Mouse (Mus musculus) lung, postnatal 36 days (tissue): ENCODE data around the gene Six5.
"Not testable (repeated sequence)": the region's sequence is repeated elsewhere in the genome, so short reads cannot be mapped to it uniquely, and the experiment has no call there.

Source experiments
- DNase-seq: peaks from one replicate; pipeline ENCODE4 v3.0.0; 2022; ENCODE audit warnings: mixed read lengths

Six5 gene

DNA sequence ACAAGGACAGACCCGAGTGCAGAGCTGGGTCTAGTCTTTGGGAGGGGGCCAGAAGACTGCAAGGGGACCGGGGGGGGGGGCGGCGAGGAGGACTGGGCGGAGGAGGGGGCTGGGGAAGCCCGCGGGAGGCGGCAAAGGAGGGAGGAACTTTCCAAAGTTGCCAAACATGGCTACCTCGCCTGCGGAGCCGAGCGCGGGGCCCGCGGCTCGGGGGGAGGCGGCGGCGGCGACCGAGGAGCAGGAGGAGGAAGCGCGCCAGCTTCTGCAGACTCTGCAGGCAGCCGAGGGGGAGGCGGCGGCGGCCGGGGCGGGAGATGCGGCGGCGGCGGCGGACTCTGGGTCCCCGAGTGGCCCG lies at the start of gene Six5:
Six5 (plus strand) TSS at position 124 of the 355 bp plus-strand sequence.
- DNase-seq, result peak; percentile 43

- no peak for DNase-seq
Observed at GRCm38 (mm10) chr7:19044616-19045015, 49.8 kb upstream of the Six5 start.

DNA sequence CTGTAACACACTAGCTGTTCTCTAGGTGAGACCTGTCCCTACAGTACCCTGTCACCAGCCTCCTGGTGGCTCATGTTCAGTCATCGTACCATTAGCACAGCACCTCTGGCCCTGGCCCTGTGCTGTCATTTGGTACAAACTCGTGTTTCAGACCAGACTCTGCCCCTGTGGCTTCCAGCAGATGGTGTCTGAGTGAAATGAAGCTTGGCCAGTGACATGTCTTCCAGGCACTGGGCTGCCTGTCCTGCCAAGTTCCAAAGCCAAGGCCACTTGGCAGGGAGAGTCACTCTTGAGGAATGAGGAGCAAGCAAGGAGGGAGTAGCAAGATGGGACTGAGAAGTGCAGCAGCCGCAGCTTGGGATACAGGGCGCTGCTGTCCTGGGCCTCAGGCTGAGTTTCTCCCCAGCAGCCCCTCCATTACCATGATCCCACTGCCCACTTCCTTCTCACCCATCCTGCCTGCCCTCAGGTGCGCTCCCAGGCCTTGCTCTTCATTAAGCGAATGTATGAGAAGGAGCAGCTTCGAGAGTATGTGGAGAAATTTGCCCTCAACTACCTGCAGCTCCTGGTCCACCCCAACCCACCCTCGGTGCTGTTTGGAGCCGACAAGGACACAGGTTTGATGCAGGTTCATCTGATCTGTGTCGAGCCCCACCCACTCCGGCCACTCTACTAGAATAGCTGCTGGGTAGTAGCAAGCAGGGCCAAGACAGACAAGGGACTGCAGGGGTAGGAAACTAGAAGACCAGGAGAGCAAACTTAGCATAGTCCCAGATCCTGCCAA lies 47.9 kb upstream of the Six5 start:
- no peak for DNase-seq

DNA sequence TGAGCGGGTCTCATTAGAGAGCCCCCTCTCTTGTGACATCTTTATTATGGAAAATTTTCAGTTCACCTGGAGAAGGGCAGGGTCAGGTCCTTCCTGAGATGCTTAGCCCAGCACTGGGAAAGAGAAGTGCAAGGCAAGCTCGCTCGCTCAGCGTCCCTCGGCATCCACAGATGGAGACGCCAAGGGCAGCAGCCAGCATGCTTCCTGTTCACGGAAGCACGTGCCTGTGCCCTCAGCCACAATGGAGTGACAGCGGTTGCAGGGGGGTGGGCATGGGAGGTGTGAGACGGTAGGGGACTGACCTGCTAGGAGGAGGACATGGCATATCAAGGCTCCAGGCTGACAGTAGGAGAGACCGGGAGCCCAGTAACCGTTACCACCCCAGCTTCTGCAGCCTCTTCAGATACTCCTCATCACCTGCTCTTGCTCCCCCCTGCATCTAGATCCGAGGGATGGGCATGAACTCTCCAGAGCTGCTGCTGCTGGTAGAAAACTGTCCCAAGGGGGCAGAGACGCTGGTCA lies 46.3 kb upstream of the Six5 start:
- no peak for DNase-seq

DNA sequence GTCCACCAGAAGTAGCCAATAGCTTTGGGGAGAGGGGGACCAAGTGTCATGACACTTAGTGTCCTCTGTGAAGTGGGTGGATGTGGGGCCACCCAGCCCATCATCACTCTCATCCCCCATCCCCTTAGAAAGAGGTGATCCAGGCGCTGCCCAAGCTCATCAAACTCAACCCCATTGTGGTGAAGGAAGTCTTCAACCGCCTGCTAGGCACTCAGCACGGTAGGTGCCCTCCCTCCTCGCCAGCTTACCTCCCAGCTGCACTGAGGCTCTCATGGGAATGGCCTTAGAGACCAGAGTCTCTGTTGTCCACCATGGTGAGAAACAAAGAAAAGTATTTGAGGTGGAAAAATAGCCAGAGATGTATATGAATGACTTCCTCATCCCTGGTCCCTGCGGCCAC lies 45.1 kb upstream of the Six5 start:
- DNase-seq, result no peak

GRCm38 (mm10) chr7:19050172-19050571 lies 44.2 kb upstream of the Six5 start:
- DNase-seq, result no peak

DNA sequence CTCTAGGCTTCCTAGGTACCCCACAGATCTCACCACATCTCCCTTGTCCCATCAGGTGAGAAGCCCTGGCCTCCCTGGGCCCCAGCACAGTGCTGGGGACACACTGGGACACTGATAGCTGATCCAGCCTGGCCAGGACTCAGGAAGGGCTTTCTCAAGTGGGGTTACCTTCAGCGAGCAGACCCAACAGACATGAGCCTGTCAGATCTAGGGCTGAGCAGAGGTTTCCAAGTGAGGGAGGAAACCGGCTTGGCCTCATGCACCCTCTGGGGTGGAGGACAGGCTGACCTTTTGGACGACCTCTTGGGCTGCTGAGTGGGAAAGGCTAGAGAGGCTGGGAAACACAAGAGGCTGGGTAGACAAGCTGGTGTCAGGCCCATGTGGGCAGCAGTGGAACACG lies 43.2 kb upstream of the Six5 start:
- DNase-seq, result no peak

GRCm38 (mm10) chr7:19052345-19053135 lies 41.9 kb upstream of the Six5 start:
- no peak for DNase-seq

- DNase-seq, result no peak
Observed at GRCm38 (mm10) chr7:19053136-19053532, 41.3 kb upstream of the Six5 start.

DNA sequence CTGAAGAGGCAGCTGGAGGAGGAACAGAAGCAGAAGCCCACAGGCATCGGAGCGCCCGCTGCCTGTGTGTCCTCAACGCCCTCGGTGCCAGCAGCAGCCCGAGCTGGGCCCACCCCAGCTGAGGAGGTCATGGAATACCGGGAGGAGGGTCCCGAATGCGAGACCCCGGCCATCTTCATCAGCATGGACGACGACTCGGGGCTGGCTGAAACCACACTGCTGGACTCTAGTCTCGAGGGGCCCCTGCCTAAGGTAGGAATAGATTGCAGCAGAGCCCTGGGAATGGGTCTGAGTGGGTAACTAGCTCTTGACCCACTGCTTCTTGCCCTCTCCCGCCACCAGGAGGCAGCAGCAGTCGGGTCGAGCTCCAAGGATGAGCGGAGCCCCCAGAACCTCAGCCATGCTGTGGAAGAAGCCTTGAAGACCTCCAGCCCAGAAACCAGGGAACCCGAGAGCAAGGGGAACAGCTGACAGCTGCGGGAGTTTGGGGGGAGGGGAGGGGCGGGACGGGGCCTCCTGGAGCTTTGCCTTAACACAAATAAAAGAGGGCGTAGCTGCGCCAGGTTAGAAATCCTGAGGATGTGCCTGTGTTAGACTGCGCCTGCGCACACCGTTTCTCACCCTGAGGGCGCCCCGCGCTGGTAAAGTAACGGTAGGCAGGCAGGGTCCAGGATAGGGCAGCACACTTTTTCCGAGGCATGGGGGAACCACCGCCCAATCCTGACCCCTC lies 40.2 kb upstream of the Six5 start, which contains the start of gene Rsph6a:
Rsph6a (plus strand) TSS at position 644 of the 730 bp plus-strand sequence.
- no peak for DNase-seq

DNA sequence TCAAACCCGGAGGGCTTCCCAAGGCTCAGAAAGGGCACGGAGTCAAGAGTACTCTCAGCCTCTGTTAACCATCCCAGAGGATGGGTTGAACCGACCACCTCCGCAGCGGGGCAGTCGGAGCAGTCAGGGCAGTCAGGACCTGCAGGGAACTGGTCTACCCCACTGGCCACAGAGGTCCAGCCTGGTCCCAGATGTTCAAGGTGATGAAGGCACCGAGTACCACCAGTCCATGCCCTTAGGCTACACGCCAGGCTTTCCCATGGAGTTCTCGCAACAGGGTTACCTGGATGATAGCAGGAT lies 39.7 kb upstream of the Six5 start:
- DNase-seq, result no peak

DNA sequence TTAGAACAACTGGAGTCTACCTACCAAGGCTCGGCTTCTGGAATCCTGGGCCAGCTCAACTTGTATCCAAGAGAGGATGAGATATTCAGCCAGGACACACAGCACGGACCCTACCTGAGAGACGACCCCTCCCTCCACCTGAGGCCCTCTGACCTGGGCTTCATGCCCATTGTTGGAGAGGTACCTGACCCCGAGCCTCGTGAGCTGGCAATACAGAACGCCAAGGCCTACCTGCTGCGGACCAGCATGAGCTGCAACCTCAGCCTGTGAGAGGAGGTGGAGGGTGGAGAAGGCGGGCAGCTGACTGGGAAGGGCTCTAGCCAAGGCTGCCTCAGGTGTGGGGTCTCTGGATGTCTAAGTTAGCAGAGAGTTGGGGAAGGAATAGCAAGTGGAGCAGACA lies 39.3 kb upstream of the Six5 start:
- DNase-seq, result no peak

GRCm38 (mm10) chr7:19057405-19057804 lies 37.0 kb upstream of the Six5 start:
- DNase-seq, result no peak

GRCm38 (mm10) chr7:19065896-19066295 lies 28.5 kb upstream of the Six5 start:
- no peak for DNase-seq

DNA sequence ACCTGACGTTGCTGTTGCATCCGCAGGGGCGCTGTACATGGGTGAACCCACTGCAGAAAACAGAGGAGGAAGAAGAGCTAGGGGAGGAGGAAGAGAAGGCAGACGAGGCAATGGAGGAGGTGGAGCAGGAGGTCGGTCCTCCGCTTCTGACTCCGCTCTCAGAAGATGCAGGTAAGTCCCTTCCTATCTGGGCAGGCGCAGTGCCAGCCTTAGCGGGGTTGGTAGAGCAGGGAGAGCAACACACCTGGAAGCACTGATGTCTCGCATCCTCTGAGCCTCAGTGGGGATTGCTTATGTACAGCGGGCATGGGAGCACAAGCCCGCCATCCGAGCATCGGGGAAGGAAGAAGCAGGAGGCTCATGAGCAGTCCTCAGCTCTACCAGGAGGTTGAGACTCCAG lies 27.3 kb upstream of the Six5 start:
- DNase-seq, result no peak

DNA sequence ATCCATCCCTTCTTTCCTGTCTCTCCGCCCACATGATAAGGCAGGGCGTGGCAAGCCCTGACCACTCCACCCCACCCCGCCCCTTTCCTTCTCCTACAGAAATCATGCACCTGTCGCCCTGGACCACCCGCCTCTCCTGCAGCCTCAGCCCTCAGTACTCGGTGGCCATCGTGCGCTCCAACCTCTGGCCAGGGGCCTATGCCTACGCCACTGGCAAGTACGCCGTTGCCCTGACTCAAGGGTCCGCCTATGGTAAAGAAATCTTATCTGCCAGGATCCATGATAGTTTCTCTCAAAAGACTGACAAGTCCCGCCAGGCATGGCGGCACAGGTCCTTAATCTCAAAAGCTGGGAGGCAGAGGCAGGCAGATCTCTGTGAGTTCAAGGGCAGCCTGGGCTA lies 26.5 kb upstream of the Six5 start:
- DNase-seq, result no peak

DNA sequence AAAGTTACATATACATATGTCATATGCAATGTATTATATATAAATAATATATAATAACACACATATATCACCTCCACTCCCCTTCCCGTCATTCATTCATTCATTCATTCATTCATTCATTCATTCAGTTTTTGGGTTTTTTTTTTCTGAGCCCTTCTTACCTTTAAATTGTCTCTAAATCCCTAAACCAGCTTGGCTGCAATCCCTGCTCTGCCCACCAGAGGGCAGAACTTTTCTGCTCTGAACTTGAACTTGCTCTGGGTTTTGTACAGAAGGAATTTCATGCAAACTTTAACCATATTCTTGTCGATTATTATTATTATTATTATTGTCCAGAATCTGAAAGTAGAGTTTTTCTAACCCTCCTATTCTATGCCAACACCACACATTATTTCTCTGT lies 25.7 kb upstream of the Six5 start:
- DNase-seq, result peak; percentile 91

GRCm38 (mm10) chr7:19069500-19069899 lies 24.9 kb upstream of the Six5 start:
- no peak for DNase-seq

GRCm38 (mm10) chr7:19071024-19071423 lies 23.4 kb upstream of the Six5 start:
- DNase-seq, result not testable (repeated sequence)

DNA sequence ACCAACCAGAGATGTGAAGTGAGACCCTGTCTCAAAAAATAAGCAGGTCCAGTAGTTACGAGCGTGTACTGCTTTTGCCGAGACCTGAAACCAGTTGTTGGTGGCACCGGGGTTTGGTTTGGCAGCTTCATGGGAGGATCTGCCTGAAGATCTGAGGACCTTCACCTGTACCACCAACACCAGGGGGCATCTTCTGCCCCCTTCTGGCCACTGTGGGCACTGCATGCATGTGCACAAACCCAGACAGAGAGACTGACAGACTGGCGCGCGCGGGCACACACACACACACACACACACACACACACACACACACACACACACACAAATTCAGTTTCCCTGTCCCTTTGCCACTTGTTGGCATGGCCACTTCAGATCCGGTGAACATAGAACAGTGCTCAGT lies 20.9 kb upstream of the Six5 start:
- peak; percentile 60 for DNase-seq

GRCm38 (mm10) chr7:19074494-19074893 lies 19.9 kb upstream of the Six5 start:
- no peak for DNase-seq

DNA sequence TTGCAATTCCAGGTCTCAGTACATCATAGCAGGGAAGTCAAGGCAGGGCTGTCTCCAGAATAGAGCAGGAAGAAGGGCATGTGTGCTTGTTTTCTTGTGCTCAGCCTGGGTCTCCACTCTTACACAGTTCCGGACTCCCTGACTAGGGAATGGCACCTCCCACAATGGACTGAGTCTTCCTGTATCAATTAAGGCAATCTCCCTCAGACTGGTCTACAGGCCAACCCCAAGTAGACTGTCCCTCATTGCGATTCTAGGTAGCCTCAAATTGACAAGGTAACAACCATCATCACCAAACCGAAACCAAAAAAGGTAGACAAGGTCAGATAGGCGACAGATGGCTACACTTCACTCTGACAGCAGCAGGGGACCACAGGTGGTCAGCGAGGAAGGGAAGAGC lies 19.2 kb upstream of the Six5 start:
- no peak for DNase-seq

DNA sequence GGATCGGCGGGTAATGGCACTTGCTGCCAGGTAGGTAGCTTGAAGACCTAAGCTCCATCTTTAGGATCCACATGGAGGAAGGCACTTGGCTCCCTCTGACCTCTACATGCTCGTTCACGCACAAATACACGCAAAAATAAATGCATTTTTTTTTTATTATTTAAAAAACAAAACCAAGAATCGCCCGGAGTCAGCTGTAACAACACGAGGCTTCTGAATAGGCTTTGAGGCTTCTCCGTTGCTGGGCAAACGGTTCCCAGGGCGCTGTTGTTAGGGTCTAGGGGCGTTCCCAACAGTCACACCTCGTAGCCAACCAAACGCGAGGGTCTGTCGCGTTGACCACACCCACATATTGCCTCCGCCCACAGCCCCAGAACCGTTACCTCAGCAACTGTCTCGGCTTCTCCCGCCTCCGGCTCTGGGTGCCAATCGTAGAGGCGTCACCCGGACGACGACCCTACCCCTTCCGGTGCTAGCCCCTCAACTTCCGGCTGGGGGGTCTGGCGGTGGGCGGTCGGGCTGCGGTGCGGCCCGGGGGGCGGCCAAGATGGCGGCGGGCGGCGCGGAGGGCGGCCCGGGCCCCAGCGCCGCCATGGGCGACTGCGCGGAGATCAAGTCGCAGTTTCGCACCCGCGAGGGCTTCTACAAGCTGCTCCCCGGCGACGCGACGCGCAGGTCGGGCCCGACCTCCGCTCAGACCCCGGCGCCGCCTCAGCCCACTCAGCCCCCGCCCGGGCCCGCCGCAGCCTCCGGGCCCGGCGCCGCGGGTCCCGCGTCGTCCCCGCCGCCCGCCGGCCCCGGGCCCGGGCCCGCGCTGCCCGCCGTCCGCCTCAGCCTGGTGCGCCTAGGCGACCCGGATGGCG lies 18.4 kb upstream of the Six5 start, which contains the start of gene Dmwd:
Dmwd (plus strand) TSS at position 505 of the 863 bp plus-strand sequence.
- peak; percentile 96 for DNase-seq
